Mouse (Mus musculus) embryonic facial prominence, embryonic 15.5 days (tissue): Measurements from ENCODE around the gene Dagla. TPM values are rescaled to one million over a fixed set of nuclear protein-coding genes. Genes with fewer than 3 reads are reported as not detected.

Source experiments
- ATAC-seq: fragments of 200-750 bp; cut with Nextera tagmentation; 2 replicates; pipeline ENCODE4 v1.8.0; 2017; ENCODE audit warnings: low read depth, moderate TSS enrichment; ENCODE audit not compliant: insufficient number of reproducible peaks, low FRiP score, low TSS enrichment
- H3K27ac ChIP-seq: fragments of 300-500 bp; sonication (generic); replicated peaks from 2 replicates; pipeline ENCODE4 v1.5.1; 2015; ENCODE audit warnings: mild to moderate bottlenecking, inconsistent platforms
- H3K27me3 ChIP-seq: fragments of 300-500 bp; sonication (generic); 2 replicates; pipeline ENCODE4 v1.6.1; 2015; ENCODE audit warnings: inconsistent platforms
- H3K36me3 ChIP-seq: fragments of 300-500 bp; sonication (generic); 2 replicates; pipeline ENCODE4 v1.6.1; 2015; ENCODE audit warnings: mild to moderate bottlenecking, inconsistent platforms
- H3K4me1 ChIP-seq: fragments of 300-500 bp; sonication (generic); 2 replicates; pipeline ENCODE4 v1.6.1; 2015; ENCODE audit warnings: inconsistent platforms
- H3K4me2 ChIP-seq: fragments of 300-500 bp; sonication (generic); replicated peaks from 2 replicates; pipeline ENCODE4 v1.6.1; 2015; ENCODE audit warnings: mild to moderate bottlenecking, inconsistent platforms
- H3K4me3 ChIP-seq: fragments of 300-500 bp; sonication (generic); replicated peaks from 2 replicates; pipeline ENCODE4 v1.5.1; 2015; ENCODE audit warnings: mild to moderate bottlenecking, inconsistent platforms
- H3K9ac ChIP-seq: fragments of 300-500 bp; sonication (generic); 2 replicates; pipeline ENCODE4 v1.6.1; 2015; ENCODE audit warnings: inconsistent platforms
- H3K9me3 ChIP-seq: fragments of 300-500 bp; sonication (generic); replicated peaks from 2 replicates; pipeline ENCODE4 v1.6.1; 2016; ENCODE audit warnings: inconsistent platforms
- WGBS: fragments of 180-500 bp; shearing (Covaris S2); methylation state at CpG from one replicate; pipeline ENCODE4 v1.1.7; 2015; 5-methylcytosine and 5-hydroxymethylcytosine counted together
- polyA plus RNA-seq: library from polyadenylated mRNA; unstranded; fragments of >200 nt; fragmentation: Nextera tagmentation; extraction: Ambion mirVana; gene quantifications from 2 replicates; pipeline ENCODE4 v1.2.1, GENCODE M21; 2015

Dagla gene
- polyA plus RNA-seq, 1 experiment from 2014 or later, result 2.8 TPM

- Histone ChIP-seq H3K4me3 (no peak overlapping the region), H3K36me3 (no peaks in the 10 kb centered on the region), H3K27ac (no peak overlapping the region), H3K9me3 (no peaks in the 10 kb centered on the region), H3K9ac (no peak overlapping the region), H3K27me3 (no peaks in the 10 kb centered on the region), H3K4me2 (no peak overlapping the region), H3K4me1 (peaks cover 41% of the 10 kb centered on the region)
- WGBS, result 28% methylated on average over 6 of the region's 6 CpGs
- ATAC-seq, result no peak
These were observed 25.9 kb downstream of the Dagla start for GRCm38 (mm10) chr19:10278669-10279324.

GRCm38 (mm10) chr19:10277759-10278158 is 26.9 kb downstream of the Dagla start:
- 37% methylated on average over 5 of the region's 5 CpGs for WGBS
- no peaks in the 10 kb centered on the region for H3K9me3 ChIP-seq
- no peak overlapping the region for H3K27ac ChIP-seq
- H3K27me3 ChIP-seq, result no peaks in the 10 kb centered on the region
- H3K4me1 ChIP-seq, result peaks cover 50% of the 10 kb centered on the region
- H3K9ac ChIP-seq, result no peak overlapping the region
- ATAC-seq, result peak; percentile 36; the same call in 1 of the 2 replicates
- H3K36me3 ChIP-seq, result no peaks in the 10 kb centered on the region
- H3K4me3 ChIP-seq, result no peak overlapping the region
- H3K4me2 ChIP-seq, result peak overlapping the region; percentile 31

GRCm38 (mm10) chr19:10277331-10277730 is 27.3 kb downstream of the Dagla start:
- no peak overlapping the region for H3K4me3 ChIP-seq
- no peak for ATAC-seq
- no peaks in the 10 kb centered on the region for H3K36me3 ChIP-seq
- no peak overlapping the region for H3K27ac ChIP-seq
- H3K9ac ChIP-seq, result no peak overlapping the region
- 10% methylated on average over 17 of the region's 17 CpGs for WGBS
- H3K9me3 ChIP-seq, result no peaks in the 10 kb centered on the region
- H3K27me3 ChIP-seq, result no peaks in the 10 kb centered on the region
- peak overlapping the region; percentile 31 for H3K4me2 ChIP-seq
- H3K4me1 ChIP-seq, result peaks cover 54% of the 10 kb centered on the region

- Histone ChIP-seq H3K27me3 (no peaks in the 10 kb centered on the region), H3K27ac (no peak overlapping the region), H3K36me3 (no peaks in the 10 kb centered on the region), H3K4me2 (no peak overlapping the region), H3K4me1 (peaks cover 54% of the 10 kb centered on the region), H3K9me3 (no peaks in the 10 kb centered on the region), H3K4me3 (no peak overlapping the region), H3K9ac (no peak overlapping the region)
- no peak for ATAC-seq
- WGBS, result 72% methylated on average over 12 of the region's 12 CpGs
These were observed 28.1 kb downstream of the Dagla start for GRCm38 (mm10) chr19:10276483-10277144.

GRCm38 (mm10) chr19:10274056-10274455 is 30.6 kb downstream of the Dagla start:
- no peak overlapping the region for H3K27ac ChIP-seq
- no peak for ATAC-seq
- no peak overlapping the region for H3K4me3 ChIP-seq
- peaks cover 42% of the 10 kb centered on the region for H3K4me1 ChIP-seq
- no peak overlapping the region for H3K9ac ChIP-seq
- H3K4me2 ChIP-seq, result no peak overlapping the region
- H3K9me3 ChIP-seq, result no peaks in the 10 kb centered on the region
- 38% methylated on average over 5 of the region's 5 CpGs for whole genome bisulfite sequencing
- H3K36me3 ChIP-seq, result no peaks in the 10 kb centered on the region
- no peaks in the 10 kb centered on the region for H3K27me3 ChIP-seq

- peaks cover 29% of the 10 kb centered on the region for H3K4me1 ChIP-seq
- 21% methylated on average over 11 of the region's 11 CpGs for WGBS
- H3K27me3 ChIP-seq, result no peaks in the 10 kb centered on the region
- H3K4me3 ChIP-seq, result no peak overlapping the region
- ATAC-seq, result peak; percentile 17; the same call in 1 of the 2 replicates
- no peaks in the 10 kb centered on the region for H3K9me3 ChIP-seq
- no peaks in the 10 kb centered on the region for H3K36me3 ChIP-seq
- H3K9ac ChIP-seq, result no peak overlapping the region
- H3K4me2 ChIP-seq, result peak overlapping the region; percentile 40
- H3K27ac ChIP-seq, result no peak overlapping the region
These were observed 31.9 kb downstream of the Dagla start for GRCm38 (mm10) chr19:10272746-10273145.

GRCm38 (mm10) chr19:10271592-10271991 is 33.1 kb downstream of the Dagla start:
- ATAC-seq, result no peak
- Histone ChIP-seq H3K9ac (no peak overlapping the region), H3K27me3 (no peaks in the 10 kb centered on the region), H3K4me3 (no peak overlapping the region), H3K4me2 (no peak overlapping the region), H3K9me3 (no peaks in the 10 kb centered on the region), H3K4me1 (peaks cover 27% of the 10 kb centered on the region), H3K27ac (no peak overlapping the region), H3K36me3 (no peaks in the 10 kb centered on the region)
- 89% methylated on average over 7 of the region's 7 CpGs for WGBS

- no peaks in the 10 kb centered on the region for H3K36me3 ChIP-seq
- 72% methylated on average over 5 of the region's 5 CpGs for WGBS
- H3K27ac ChIP-seq, result no peak overlapping the region
- H3K27me3 ChIP-seq, result no peaks in the 10 kb centered on the region
- no peak overlapping the region for H3K4me3 ChIP-seq
- no peak for ATAC-seq
- H3K4me2 ChIP-seq, result no peak overlapping the region
- peaks cover 33% of the 10 kb centered on the region for H3K4me1 ChIP-seq
- no peaks in the 10 kb centered on the region for H3K9me3 ChIP-seq
- H3K9ac ChIP-seq, result no peak overlapping the region
These were observed 34.3 kb downstream of the Dagla start for GRCm38 (mm10) chr19:10270356-10270755.

GRCm38 (mm10) chr19:10268851-10269250 is 35.8 kb downstream of the Dagla start:
- no peaks in the 10 kb centered on the region for H3K9me3 ChIP-seq
- no peak overlapping the region for H3K4me2 ChIP-seq
- no peak overlapping the region for H3K27ac ChIP-seq
- no peaks in the 10 kb centered on the region for H3K27me3 ChIP-seq
- no peak overlapping the region for H3K9ac ChIP-seq
- 89% methylated on average over 15 of the region's 15 CpGs for WGBS
- no peaks in the 10 kb centered on the region for H3K36me3 ChIP-seq
- no peak overlapping the region for H3K4me3 ChIP-seq
- ATAC-seq, result no peak
- H3K4me1 ChIP-seq, result peaks cover 28% of the 10 kb centered on the region

- Histone ChIP-seq H3K4me2 (no peak overlapping the region), H3K4me3 (no peak overlapping the region), H3K9me3 (no peaks in the 10 kb centered on the region), H3K36me3 (no peaks in the 10 kb centered on the region), H3K9ac (no peak overlapping the region), H3K4me1 (peaks cover 19% of the 10 kb centered on the region), H3K27me3 (no peaks in the 10 kb centered on the region), H3K27ac (no peak overlapping the region)
- WGBS, result 87% methylated on average over 10 of the region's 10 CpGs
- ATAC-seq, result no peak
These were observed 36.7 kb downstream of the Dagla start for GRCm38 (mm10) chr19:10267953-10268352.

GRCm38 (mm10) chr19:10267057-10267456 is 37.6 kb downstream of the Dagla start:
- no peak overlapping the region for H3K27ac ChIP-seq
- WGBS, result 23% methylated on average over 15 of the region's 15 CpGs
- no peaks in the 10 kb centered on the region for H3K36me3 ChIP-seq
- H3K4me1 ChIP-seq, result peaks cover 14% of the 10 kb centered on the region
- no peak for ATAC-seq
- H3K27me3 ChIP-seq, result no peaks in the 10 kb centered on the region
- no peaks in the 10 kb centered on the region for H3K9me3 ChIP-seq
- no peak overlapping the region for H3K9ac ChIP-seq
- H3K4me3 ChIP-seq, result no peak overlapping the region
- no peak overlapping the region for H3K4me2 ChIP-seq
